Mouse (Mus musculus) CH12.LX (cell line): ENCODE results near the gene Fut4.

Experiments
- CTCF ChIP-seq, 2 experiments: IDR thresholded peaks in 1 of 2; conservative IDR thresholded peaks in 1 of 2; 2 replicates each; pipeline ENCODE4 v1.5.1; 2011 to 2012; ENCODE audit warnings: low read depth in 2 of 2, low read length in 2 of 2, improper control_type of control experiment in 1 of 2, inconsistent platforms in 1 of 2, mild to moderate bottlenecking in 1 of 2, moderate library complexity in 1 of 2
- JUND ChIP-seq: conservative IDR thresholded peaks from 2 replicates; pipeline ENCODE4 v1.6.1; 2011; ENCODE audit warnings: low read depth, low read length, improper control_type of control experiment
- KAT2A ChIP-seq: IDR thresholded peaks from 2 replicates; pipeline ENCODE4 v1.6.1; 2012; ENCODE audit warnings: low read length, improper control_type of control experiment, inconsistent platforms; ENCODE audit not compliant: insufficient replicate concordance
- MAFK ChIP-seq: IDR thresholded peaks from 2 replicates; pipeline ENCODE4 v1.6.1; 2011; ENCODE audit warnings: low read length, improper control_type of control experiment; ENCODE audit not compliant: insufficient replicate concordance
- MAZ ChIP-seq: IDR thresholded peaks from 2 replicates; pipeline ENCODE4 v1.6.1; 2012; ENCODE audit warnings: low read depth, mild to moderate bottlenecking, inconsistent platforms, low read length, improper control_type of control experiment, moderate library complexity
- MXI1 ChIP-seq: IDR thresholded peaks from 2 replicates; pipeline ENCODE4 v1.6.1; 2011; ENCODE audit warnings: mild to moderate bottlenecking, low read depth, low read length, improper control_type of control experiment
- TCF12 ChIP-seq: IDR thresholded peaks from 2 replicates; pipeline ENCODE4 v1.6.1; 2014; ENCODE audit warnings: low read depth, mild to moderate bottlenecking, inconsistent platforms, low read length, improper control_type of control experiment

DNA sequence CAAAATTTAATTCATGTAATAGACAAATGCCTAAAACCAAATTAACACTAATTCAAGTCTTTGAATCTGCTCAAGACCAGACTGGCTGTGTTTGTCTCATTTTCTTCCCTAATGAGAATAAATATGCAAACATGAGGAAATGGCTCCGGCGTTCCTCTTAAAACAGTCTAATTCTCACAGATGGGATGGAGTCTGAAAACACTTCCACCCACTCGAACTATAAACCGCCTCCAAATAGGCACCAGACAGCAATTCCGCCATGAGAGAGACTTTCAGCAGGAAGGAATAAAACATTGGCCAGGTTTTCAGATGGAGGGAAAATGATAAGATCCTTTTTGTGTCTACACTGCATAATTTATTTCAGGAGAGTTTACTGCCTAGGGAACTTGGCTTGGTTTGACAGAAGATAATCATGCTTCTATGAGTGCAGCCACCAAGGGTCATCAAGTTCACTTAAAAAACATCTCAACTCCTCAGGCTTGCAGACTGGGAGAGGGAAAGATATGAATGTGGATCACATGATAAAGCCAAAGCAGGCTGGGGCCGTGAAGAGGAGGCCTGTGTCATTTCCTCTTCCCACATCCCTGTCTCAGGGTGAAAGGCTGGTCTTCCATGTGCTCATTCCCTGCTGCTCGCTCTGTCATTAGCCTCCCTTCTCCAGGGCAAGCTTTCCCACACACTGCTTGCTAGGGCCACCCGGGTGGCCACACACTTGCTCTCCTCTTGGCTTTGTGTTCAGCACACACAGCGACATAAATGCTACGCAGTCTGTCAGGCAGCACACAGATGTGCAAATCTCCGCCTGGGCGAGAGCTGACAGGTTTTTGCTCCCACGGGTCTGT is 46.7 kb downstream of the Fut4 start:
- TF ChIP-seq TCF12 (no peak), CTCF (conservative IDR thresholded peaks at IDR 0.05 in 1 of 2, IDR thresholded peaks at IDR 0.05 in 1 of 2; ENCODE audit: low read depth in 2 of 2, low read length in 2 of 2) (no peak), MAZ (no peak), MAFK (no peak), KAT2A (no peak), JUND (no peak), MXI1 (no peak)
